Mouse (Mus musculus) embryo, embryonic 9.5 days (tissue): ENCODE measurements at regions not wholly inside any gene's neighbourhood (a gene's known extent, or its start where the extent isn't known, plus 50 kb on each side); places are given as distances from the start of the nearest gene placed in this dataset.

Experiments
- DNase-seq: peaks from one replicate; pipeline ENCODE4 v3.0.0-alpha.2; 2017; ENCODE audit errors: extremely low spot score

- no peak for DNase-seq
These were observed 428.2 kb upstream of the Ccnh start for GRCm38 (mm10) chr13:84760978-84761377.

- no peak for DNase-seq
These were observed 427.4 kb upstream of the Ccnh start for GRCm38 (mm10) chr13:84761821-84762220.

GRCm38 (mm10) chr13:84763916-84764315, 425.3 kb upstream of the Ccnh start:
- DNase-seq, result no peak

- no peak for DNase-seq
These were observed 417.3 kb upstream of the Ccnh start for GRCm38 (mm10) chr13:84771956-84772355.

- DNase-seq, result no peak
These were observed 405.9 kb upstream of the Ccnh start for GRCm38 (mm10) chr13:84783017-84783937.

- DNase-seq, result no peak
These were observed 384.8 kb upstream of the Ccnh start for GRCm38 (mm10) chr13:84804241-84804980.

GRCm38 (mm10) chr13:84805190-84805589, 384.0 kb upstream of the Ccnh start:
- no peak for DNase-seq

GRCm38 (mm10) chr13:84809605-84810004, 379.6 kb upstream of the Ccnh start:
- DNase-seq, result no peak
